Mouse (Mus musculus) heart, adult 2 months (tissue): ENCODE data around the gene Cfap161.

Experiments used
- CTCF ChIP-seq: fragments of 200-600 bp; IDR thresholded peaks from 2 replicates; pipeline ENCODE4 v1.8.1; 2022; ENCODE audit warnings: antibody characterized with exemption, mild to moderate bottlenecking, moderate library complexity
- EP300 ChIP-seq: fragments of 200-500 bp; IDR thresholded peaks from 2 replicates; pipeline ENCODE4 v1.6.1; 2011; ENCODE audit warnings: low read depth, low read length, control low read depth; ENCODE audit not compliant: insufficient read depth
- POLR2A ChIP-seq: fragments of 200-500 bp; IDR thresholded peaks from 2 replicates; pipeline ENCODE4 v1.6.1; 2011; ENCODE audit warnings: mild to moderate bottlenecking, low read depth, low read length, control low read depth; ENCODE audit not compliant: insufficient read depth

DNA sequence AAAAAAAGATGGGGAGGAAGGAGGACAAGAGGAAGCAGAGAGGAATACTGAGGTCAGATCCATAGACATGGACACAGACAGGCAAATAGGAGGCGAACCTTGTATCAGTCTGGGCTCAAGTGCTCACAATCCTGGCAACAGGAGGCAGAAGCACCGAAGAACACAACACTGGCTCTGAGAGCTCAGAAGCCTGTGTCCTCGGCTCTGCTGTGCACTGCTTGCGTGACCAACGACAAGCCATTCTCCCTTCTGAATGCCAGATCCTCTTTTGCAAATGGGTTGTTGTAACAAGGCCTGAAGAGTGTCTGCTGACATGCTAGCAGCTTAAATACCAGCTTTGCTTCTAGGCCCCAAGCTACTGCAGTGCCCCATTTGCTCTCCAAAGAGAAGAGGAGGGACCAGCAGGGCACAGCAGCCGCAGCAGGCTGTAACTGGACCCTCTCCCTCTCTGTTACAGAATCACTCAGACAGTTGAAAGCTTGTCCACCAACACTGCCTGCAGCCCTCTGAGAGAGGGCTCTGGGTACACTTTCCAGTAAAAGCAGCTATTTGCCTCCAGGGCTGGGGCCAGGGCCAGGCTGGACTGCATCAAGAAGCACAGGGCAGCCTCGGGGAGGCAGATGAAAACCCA is 54.9 kb downstream of the Cfap161 start:
- TF ChIP-seq CTCF = no peak
- no peak for TF ChIP-seq EP300
- no peak for TF ChIP-seq POLR2A
